Mouse (Mus musculus) heart, postnatal 0 days (tissue): ENCODE results near the gene Ppp2r5e.

ENCODE experiments used
- CTCF ChIP-seq: IDR thresholded peaks from 2 replicates; pipeline ENCODE4 v1.5.1; 2016; ENCODE audit warnings: antibody characterized with exemption, control low read depth, low read depth
- EP300 ChIP-seq: IDR thresholded peaks from 2 replicates; pipeline ENCODE4 v1.6.1; 2016; ENCODE audit warnings: antibody characterized with exemption, low read depth

- TF ChIP-seq CTCF: no peak
- no peak for TF ChIP-seq EP300
These were observed 67.7 kb downstream of the Ppp2r5e start for GRCm38 (mm10) chr12:75528300-75528699.
